In genomic region chr7:79463376-79464077, GRCm38 (mm10) we compare ENCODE assay signal across 14 mouse cellular contexts. TPM values are rescaled to one million over a fixed set of nuclear protein-coding genes. Genes with fewer than 3 reads are reported as not detected.
DNase-seq lines count a peak whose midpoint lies in the region; ATAC-seq and TF ChIP-seq lines count a peak whose summit lies in the region.
"Had no signal": no experiment of that assay in that cellular context is flagged by ENCODE, and none has a peak within 500 bp of the region (broad histone marks: within the 10 kb centered on the region; RNA-seq: fewer than 3 reads in every experiment).

No protein-coding gene starts in this region.

- no peak overlapping the region for H3K9ac ChIP-seq in heart, embryonic 11.5 days (ENCODE audit: low read depth, low read length)
- H3K9ac ChIP-seq in heart, embryonic 12.5 days = no peak overlapping the region
- no peak overlapping the region for H3K9ac ChIP-seq in lung, embryonic 14.5 days
- H3K9ac ChIP-seq in hindbrain, postnatal 0 days (replicated peaks; ENCODE audit: low read length) = no peak overlapping the region
- 0 out of 2 replicates have a peak overlapping the region, but pooled peaks have one; percentile 17 for H3K9ac ChIP-seq in neural tube, embryonic 13.5 days

- H3K4me2 ChIP-seq in heart, embryonic 11.5 days = peak overlapping the region; percentile 80
- no peak overlapping the region for H3K4me2 ChIP-seq in heart, embryonic 12.5 days
- peak overlapping the region; percentile 90; the same call in 1 of the 2 replicates for H3K4me2 ChIP-seq in lung, embryonic 14.5 days
- peak overlapping the region; percentile 1; the same call in 1 of the 2 replicates for H3K4me2 ChIP-seq in hindbrain, postnatal 0 days (ENCODE audit: low read depth, low read length)
- peak overlapping the region; percentile 93; the same call in 1 of the 2 replicates for H3K4me2 ChIP-seq in neural tube, embryonic 13.5 days

- peaks cover 3% of the 10 kb centered on the region; the same call in 1 of the 2 replicates for H3K27me3 ChIP-seq in heart, embryonic 11.5 days (ENCODE audit: control insufficient read depth, insufficient read depth, low read length)
- no peaks in the 10 kb centered on the region for H3K27me3 ChIP-seq in heart, embryonic 12.5 days (replicated peaks)
- no peaks in the 10 kb centered on the region for H3K27me3 ChIP-seq in lung, embryonic 14.5 days (ENCODE audit: insufficient read depth, low read length)
- no peaks in the 10 kb centered on the region for H3K27me3 ChIP-seq in hindbrain, postnatal 0 days (ENCODE audit: insufficient read depth, low read length)
- H3K27me3 ChIP-seq in neural tube, embryonic 13.5 days = peaks cover 4% of the 10 kb centered on the region; the same call in 1 of the 2 replicates

- no peak for DNase-seq in lung, embryonic 14.5 days
- DNase-seq in lung, adult 18-20 months = no peak
- DNase-seq in hindbrain, postnatal 0 days (ENCODE audit: low spot score) = no peak
- DNase-seq in cerebellum, adult 18-20 months = no peak
- DNase-seq in embryo, embryonic 10 days (ENCODE audit: low spot score) = no peak
- DNase-seq: kidney, adult 2 months; retina, postnatal 1 day; thymus, adult 2 months had no signal

- H3K4me1 ChIP-seq in heart, embryonic 11.5 days (ENCODE audit: control insufficient read depth, insufficient read depth, low read length) = peaks cover 20% of the 10 kb centered on the region
- peaks cover 29% of the 10 kb centered on the region for H3K4me1 ChIP-seq in heart, embryonic 12.5 days (replicated peaks)
- peaks cover 12% of the 10 kb centered on the region for H3K4me1 ChIP-seq in lung, embryonic 14.5 days (ENCODE audit: insufficient read depth)
- peaks cover 9% of the 10 kb centered on the region; the same call in 1 of the 2 replicates for H3K4me1 ChIP-seq in hindbrain, postnatal 0 days (ENCODE audit: insufficient read depth, low read length)
- peaks cover 42% of the 10 kb centered on the region for H3K4me1 ChIP-seq in neural tube, embryonic 13.5 days (replicated peaks)

- no peak overlapping the region for H3K27ac ChIP-seq in heart, embryonic 11.5 days (ENCODE audit: low read depth, low read length)
- H3K27ac ChIP-seq in heart, embryonic 12.5 days (ENCODE audit: poor library complexity, severe bottlenecking) = no peak overlapping the region
- no peak overlapping the region for H3K27ac ChIP-seq in lung, embryonic 14.5 days (ENCODE audit: low read depth)
- no peak overlapping the region for H3K27ac ChIP-seq in hindbrain, postnatal 0 days
- H3K27ac ChIP-seq in neural tube, embryonic 13.5 days (replicated peaks) = no peak overlapping the region
- H3K27ac ChIP-seq: embryonic facial prominence, embryonic 12.5 days had no signal

- H3K9me3 ChIP-seq in heart, embryonic 11.5 days (replicated peaks; ENCODE audit: control insufficient read depth, low read length) = no peaks in the 10 kb centered on the region
- H3K9me3 ChIP-seq in heart, embryonic 12.5 days (replicated peaks) = no peaks in the 10 kb centered on the region
- H3K9me3 ChIP-seq in lung, embryonic 14.5 days (ENCODE audit: low read depth, low read length) = no peaks in the 10 kb centered on the region
- H3K9me3 ChIP-seq in hindbrain, postnatal 0 days (ENCODE audit: low read length) = no peaks in the 10 kb centered on the region
- no peaks in the 10 kb centered on the region for H3K9me3 ChIP-seq in neural tube, embryonic 13.5 days
- H3K9me3 ChIP-seq: embryonic facial prominence, embryonic 12.5 days; midbrain, embryonic 10.5 days had no signal

- H3K36me3 ChIP-seq in heart, embryonic 11.5 days (ENCODE audit: control insufficient read depth, insufficient read depth, low read length) = peaks cover 21% of the 10 kb centered on the region
- H3K36me3 ChIP-seq in heart, embryonic 12.5 days = peaks cover 44% of the 10 kb centered on the region
- peaks cover 54% of the 10 kb centered on the region for H3K36me3 ChIP-seq in lung, embryonic 14.5 days (ENCODE audit: insufficient read depth)
- H3K36me3 ChIP-seq in hindbrain, postnatal 0 days (ENCODE audit: insufficient read depth, low read length) = peaks cover 34% of the 10 kb centered on the region
- peaks cover 44% of the 10 kb centered on the region for H3K36me3 ChIP-seq in neural tube, embryonic 13.5 days

- ATAC-seq in heart, embryonic 11.5 days (replicated peaks; ENCODE audit: insufficient number of reproducible peaks, low FRiP score, low TSS enrichment) = no peak
- ATAC-seq in heart, embryonic 12.5 days (ENCODE audit: insufficient number of reproducible peaks, low FRiP score) = no peak
- ATAC-seq in lung, embryonic 14.5 days (ENCODE audit: insufficient read depth) = no peak
- no peak for ATAC-seq in hindbrain, postnatal 0 days
- no peak for ATAC-seq in neural tube, embryonic 13.5 days (ENCODE audit: low read depth)
- ATAC-seq: lung, postnatal 0 days had no signal

- no peak for TF ChIP-seq CTCF in lung, embryonic 14.5 days (IDR thresholded peaks at IDR 0.05; ENCODE audit: low read depth)
- no peak for TF ChIP-seq CTCF in hindbrain, postnatal 0 days (IDR thresholded peaks at IDR 0.05; ENCODE audit: low read depth)

- no peak overlapping the region for H3K4me3 ChIP-seq in heart, embryonic 11.5 days (ENCODE audit: low read depth, low read length)
- H3K4me3 ChIP-seq in heart, embryonic 12.5 days = no peak overlapping the region
- no peak overlapping the region for H3K4me3 ChIP-seq in lung, embryonic 14.5 days (ENCODE audit: low read depth, low read length)
- H3K4me3 ChIP-seq in hindbrain, postnatal 0 days (ENCODE audit: low read length) = no peak overlapping the region
- H3K4me3 ChIP-seq in neural tube, embryonic 13.5 days = peak overlapping the region; percentile 86; the same call in 1 of the 2 replicates

- WGBS in heart, embryonic 11.5 days (ENCODE audit: insufficient replicate concordance) = 60% methylated on average over 11 of the region's 11 CpGs
- 56% methylated on average over 11 of the region's 11 CpGs for WGBS in heart, embryonic 12.5 days
- 81% methylated on average over 11 of the region's 11 CpGs for WGBS in lung, embryonic 14.5 days
- 79% methylated on average over 11 of the region's 11 CpGs for WGBS in hindbrain, postnatal 0 days
- 94% methylated on average over 11 of the region's 11 CpGs for WGBS in neural tube, embryonic 13.5 days

RNA-seq across cellular contexts. Expression of gene Polg, which starts 2.6 kb away (rescaled TPM):
- 23.9 and 28.1 TPM in 2 replicates for polyA plus RNA-seq in heart, embryonic 11.5 days (2014; fragmentation: Nextera tagmentation; extraction: Ambion mirVana)
- polyA plus RNA-seq in heart, embryonic 12.5 days (2016; fragmentation: Nextera tagmentation; extraction: Ambion mirVana) = 37.9 and 39.6 TPM in 2 replicates
- 53.9 and 65.0 TPM in 2 replicates for polyA plus RNA-seq in lung, embryonic 14.5 days (2014; fragmentation: Nextera tagmentation; extraction: Ambion mirVana)
- 60.0 and 79.5 TPM in 2 replicates for total RNA-seq in hindbrain, postnatal 0 days (2014; rRNA removed)
- polyA plus RNA-seq in hindbrain, postnatal 0 days (2015; fragmentation: Nextera tagmentation; extraction: Ambion mirVana) = 23.8 and 23.9 TPM in 2 replicates
- polyA plus RNA-seq in neural tube, embryonic 13.5 days (2015; fragmentation: Nextera tagmentation; extraction: Ambion mirVana) = 28.2 and 28.6 TPM in 2 replicates
